Mouse (Mus musculus) frontal cortex, adult 2 months (tissue): ENCODE results near the gene B4galt5. TPM values are rescaled to one million over a fixed set of nuclear protein-coding genes. Genes with fewer than 3 reads are reported as not detected.

Experiments
- DNase-seq, 2 experiments: peaks; one replicate each; pipeline ENCODE4 v3.0.0; 2022; ENCODE audit warnings: low spot score in 1 of 2; ENCODE audit errors: extremely low spot score in 1 of 2
- polyA plus RNA-seq: library from polyadenylated mRNA; depleted of rRNA; stranded (reverse); fragments of >200 nt; gene quantifications from 2 replicates; pipeline ENCODE4 v1.2.3, GENCODE M21; 2012

B4galt5 gene
- polyA plus RNA-seq, 1 experiment = 37.8 TPM

DNA sequence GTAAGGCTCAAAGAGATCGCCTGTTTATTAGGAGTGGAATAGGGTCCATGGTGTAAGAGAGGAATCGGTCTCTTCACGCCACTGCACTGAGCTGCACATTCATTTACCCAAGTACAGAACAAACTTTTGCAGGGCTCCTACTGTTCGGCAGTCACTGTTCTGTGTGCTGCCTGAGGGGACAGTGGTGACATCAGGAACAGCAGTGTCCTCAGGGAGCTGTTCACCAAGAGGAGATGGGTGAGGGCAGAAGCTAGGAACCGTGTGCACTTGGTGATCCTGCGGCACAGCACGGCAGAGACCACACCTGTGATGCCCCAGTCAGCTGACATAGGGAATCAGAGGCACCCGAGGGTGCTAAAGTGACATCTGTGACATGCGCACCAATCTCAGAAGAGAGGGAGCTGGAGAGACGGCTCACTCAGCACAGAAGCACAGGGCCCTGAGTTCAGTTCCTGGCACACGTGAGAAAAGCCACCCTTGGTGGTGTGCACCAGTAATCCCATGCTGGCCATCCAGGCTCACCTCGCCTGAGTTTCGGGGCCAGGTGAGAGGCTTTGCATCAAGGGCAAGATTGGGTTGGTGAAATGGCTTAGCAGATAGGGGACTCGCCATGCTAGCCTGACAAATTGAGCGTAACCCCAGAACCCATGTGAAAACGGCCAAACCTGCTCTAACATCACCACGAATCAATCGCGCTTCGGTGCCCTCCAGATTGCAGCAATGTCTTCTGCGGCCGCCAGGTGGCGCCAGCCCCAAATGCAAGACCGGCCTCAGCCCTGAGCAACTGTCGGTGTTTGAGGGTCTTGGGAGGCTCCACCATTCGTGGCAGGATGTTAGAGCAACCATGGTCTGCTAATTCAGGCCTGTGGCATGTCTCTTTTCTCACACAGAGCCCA is 68.6 kb downstream of the B4galt5 start:
- peak in 1 of 2 experiments; percentile 84 for DNase-seq

DNA sequence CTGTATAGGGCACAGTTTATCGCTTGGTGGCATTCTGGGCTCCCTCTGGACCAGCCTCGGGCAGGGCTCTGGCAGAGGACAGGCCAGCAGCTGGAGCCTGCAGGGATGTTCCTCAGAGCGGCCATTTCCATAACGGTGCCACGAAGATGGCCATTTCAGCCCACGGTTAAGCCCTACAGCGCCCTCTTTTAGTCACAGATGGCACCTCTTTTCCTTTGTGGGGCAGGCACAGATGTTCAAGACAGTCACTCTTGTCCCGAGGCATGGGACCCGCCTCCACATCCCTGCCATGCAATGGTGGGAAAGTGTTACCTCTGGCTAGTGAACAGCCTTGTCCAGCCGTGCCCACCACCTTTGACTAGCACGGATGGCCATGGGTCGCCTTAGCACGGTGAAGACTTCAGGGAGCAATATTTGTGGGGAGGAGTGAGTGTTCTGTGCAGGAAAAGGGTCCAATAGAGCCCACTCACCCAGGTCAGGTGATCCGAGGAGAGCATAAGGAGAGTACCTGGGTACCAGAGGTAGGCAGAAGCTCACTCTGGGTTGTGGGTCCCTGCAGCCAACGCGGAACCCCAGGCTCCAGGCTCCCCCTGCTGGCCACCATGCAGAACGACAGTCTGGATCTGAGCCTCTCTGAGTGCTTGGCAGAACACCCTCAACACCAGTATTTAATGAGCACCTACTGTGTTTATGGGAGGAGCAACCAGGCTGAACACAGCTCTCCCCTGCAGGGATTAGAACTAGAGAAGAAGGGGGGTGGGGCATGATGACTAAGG is 70.0 kb downstream of the B4galt5 start:
- peak in 1 of 2 experiments; percentile 73 for DNase-seq

DNA sequence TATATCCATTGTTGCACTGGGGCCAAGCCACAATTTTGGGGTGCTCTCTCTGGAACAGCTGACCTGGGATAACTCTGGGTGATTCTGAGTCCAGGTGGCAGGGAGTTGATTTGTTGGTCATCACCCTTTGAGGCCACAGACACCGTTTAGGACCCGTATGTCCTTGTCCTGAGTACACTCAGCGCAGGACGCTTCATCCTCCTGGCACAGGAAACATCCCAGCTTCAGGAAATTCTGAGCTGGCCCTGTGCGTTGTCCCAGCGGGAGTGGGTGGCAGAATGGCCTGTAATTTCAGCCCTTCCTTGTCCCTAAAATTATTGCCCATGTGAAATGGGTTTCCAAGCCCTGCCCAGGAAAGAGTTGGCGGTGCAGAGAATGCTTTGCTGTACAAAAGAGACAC is 71.0 kb downstream of the B4galt5 start:
- DNase-seq = no peak

DNA sequence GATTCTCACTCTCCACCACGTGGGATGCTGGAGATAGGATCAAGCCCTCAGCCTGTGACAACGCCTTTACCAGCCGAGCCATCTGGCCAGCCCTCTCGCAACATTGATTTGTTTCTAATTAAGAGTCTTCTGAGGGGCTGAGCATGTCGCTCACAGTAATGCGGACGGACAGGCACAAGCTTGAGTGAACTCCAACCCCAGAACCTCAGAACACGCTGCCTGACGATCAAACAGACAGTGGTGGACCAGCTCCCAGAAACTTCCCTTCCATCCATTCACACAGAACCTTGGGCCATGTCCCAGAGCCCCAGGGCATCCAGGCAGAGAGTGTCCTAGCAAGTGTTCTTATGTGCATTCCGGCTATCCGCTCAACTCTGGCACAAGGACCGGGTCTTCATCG is 72.0 kb downstream of the B4galt5 start:
- no peak for DNase-seq

DNA sequence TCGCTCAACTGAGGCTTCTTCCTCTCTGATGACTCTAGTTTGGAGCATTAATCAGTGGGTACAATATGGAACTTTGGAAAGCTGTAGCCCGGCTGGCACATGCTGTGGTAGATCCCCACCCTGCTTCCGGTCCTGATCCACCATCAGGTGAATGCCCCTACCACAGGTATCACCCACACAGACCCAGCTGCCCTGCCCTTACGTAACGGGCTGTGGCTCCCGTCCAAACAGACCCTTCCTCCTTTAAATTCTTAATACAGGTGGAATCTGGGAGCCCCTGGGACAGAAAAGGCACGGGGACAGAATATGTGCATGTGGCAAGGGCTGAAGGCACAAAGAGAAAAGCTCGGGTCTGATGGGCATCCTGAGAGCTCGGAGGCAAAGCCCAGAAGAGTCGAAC is 73.1 kb downstream of the B4galt5 start:
- DNase-seq = no peak

DNA sequence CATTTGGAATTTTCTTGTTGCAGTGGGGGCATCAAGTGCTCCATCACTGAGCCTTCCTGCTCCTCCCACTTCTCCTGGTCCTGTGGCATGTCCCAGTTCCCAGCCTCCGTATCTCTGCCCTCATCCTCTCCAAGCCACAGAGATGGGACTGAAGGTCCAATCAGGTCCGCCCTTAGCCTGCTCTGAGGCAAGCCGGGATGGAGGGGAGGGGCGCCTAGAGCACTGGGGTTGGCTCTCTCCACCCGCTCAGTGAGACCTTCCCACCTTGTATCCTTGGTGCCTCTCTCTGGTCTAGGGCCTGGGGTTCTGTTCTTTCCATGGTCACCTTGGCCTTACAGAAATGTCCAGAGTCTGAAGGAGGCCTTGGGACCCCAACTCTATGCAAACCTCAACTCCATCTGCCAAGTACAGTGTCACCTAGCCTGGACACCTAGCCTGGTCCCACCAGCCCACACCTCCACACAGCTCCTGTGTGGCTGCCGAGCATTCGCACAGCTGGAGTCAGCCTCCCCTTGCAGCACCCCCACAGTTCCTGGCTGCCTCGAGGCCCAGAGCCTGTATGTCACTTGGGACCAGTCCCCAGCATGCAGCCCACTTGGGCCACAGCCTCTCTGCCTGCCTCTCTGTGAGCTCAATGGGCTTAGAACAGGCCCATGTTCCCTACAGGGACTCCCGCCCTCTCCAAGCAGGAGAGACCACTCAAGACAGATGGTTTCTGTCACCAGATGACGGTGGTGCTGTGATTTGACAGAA is 74.1 kb downstream of the B4galt5 start:
- no peak for DNase-seq

DNA sequence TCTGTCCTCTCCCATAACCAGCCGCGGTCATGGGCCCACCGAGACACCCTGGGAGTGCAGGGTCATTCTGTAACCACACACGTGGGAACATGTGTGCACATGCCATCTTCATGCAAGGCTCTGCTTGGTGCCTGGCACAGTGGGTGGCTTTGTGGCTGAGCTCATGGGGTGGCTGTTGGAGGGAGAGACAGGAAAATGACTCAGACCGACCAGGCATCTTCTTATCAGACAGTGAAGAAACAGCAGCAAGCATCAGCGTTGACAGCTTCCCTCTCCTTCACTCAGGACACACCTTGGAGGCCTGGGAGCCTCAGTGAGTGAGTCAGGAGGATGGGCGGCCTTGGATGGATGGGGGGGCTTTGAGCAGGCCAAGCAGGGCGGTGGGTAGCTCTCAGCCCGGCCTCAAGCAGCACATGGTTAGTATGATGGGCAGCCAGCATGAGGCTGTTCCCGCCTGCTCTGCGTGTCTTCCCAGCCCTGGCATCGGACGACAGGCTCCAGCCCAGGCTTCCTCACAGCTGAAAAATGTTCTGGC is 75.7 kb downstream of the B4galt5 start:
- DNase-seq = no peak

DNA sequence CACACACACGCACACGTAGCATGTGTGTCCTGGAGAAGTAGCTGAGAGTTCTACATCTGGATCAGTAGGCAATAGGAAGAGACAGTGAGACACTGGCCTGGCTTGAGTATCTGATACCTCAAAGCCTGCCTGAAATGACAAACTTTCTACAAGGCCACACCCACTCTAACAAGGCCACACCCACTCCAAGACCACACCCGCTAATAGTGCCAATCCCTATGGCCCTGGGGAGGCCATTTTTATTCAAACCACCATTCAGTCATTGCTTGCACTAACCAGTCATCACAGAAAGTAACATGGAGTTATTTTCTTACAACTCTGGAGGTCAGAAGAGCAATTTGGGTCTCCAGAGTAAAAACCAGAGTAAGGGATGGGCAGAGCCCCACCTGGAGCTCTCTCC is 76.3 kb downstream of the B4galt5 start:
- no peak for DNase-seq

DNA sequence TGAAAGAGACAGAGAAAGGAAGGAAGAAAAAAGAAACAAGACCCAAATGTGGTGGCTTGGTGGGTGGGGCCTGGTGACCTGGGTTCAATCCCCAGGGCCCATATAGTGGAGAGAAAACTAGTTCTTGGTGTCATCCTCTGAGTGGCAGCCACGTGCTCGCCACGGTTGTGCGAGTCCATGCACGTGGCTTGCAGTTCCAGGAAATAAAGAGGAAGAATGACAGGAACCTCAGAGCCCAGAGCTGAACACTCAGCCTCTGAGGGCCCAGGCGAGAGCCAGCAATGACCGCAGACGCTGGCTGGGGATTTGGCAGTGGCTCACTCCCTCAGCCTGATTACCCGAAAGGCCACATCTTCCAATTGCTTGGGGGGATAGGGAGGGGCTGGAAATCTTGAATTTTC is 77.9 kb downstream of the B4galt5 start:
- no peak for DNase-seq

DNA sequence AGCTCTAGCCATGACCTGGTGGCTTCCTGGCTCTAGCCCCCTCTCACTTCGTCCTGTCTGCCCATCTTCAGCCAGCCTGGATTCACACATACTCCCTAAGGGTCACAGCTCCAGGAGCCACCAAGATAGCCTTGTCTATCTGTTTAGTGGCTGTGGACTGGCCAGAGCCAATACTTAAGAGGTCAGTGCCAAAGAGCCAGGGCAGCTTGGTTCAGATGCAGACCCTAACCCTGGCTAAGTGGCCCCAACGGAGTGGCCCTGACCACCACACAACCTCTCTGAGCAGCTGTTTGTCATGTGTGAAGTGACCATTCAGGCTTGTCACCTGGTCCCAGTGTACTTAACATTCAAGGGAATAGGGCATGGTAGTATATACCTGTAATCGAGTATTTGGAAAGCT is 78.5 kb downstream of the B4galt5 start:
- no peak for DNase-seq

DNA sequence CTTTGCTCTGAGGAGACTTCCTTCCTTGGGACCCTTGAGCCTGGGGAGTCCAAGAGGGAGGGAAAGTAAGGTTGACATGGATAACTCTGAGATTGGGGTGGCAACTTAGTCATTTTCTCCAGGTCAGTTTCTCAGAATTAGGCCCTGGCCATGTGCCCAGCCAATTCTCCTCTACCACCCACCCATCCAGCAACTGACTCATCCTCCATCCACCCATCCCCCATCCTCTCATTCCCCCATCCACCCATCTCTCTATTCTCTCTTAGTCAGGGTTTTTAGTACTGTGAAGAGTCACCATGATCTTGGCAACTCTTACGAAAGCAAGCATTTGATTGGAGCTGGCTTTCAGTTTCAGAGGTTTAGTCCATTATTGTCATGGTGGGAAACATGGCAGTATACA is 80.3 kb downstream of the B4galt5 start:
- no peak for DNase-seq

DNA sequence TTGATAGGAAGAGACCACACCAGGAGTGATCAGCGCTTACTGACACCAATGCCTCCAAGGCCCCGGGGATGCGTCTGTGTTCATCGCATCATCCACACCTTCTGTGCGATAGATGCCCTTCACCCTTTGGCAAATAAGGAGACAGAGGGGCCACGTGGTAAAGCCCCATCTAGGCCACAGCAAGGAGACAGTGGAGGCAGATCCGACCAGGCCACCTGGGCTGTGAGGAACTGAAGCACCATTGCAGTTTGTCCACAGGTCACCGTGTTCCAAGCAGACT is 80.6 kb downstream of the B4galt5 start:
- no peak for DNase-seq

DNA sequence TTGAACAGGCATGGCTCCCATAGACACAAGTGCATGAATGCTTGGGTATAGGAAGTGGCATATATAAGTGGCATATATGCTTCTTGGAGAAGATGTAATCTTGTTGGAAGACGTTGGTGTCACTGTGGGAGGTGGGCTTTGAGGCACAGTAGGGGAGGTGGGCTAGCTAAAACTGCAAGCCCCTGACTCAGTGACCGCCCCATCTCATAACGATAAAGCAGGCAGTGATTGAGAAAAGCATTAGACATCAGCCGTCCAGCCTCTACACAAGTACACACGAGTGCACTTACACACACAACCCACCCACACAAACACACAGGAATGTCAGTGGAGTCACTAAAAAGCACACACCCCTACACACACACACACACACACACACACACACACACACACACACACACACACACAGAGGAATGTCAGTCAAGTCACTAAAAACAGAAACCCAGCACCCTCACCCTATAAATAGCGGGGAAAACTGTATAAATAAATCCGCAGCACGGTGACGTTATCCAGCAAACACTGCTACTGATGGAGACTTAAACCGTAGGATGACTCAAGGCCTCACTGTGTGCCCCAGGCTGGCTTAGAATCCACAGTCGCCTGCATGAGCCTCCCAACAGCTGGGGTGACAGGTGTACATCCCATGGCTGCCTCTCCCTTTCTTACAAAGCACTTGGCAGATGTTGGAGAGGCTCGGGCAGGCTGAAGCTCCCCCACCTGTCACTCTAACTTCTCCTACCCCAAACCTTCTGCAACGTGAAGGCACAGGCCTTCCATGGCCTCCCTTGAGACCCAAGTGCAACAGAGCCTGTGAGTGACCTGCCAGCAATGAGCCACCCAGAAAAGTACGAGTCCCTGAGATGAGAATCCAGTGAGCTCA is 81.2 kb downstream of the B4galt5 start:
- peak in 1 of 2 experiments; percentile 43 for DNase-seq

DNA sequence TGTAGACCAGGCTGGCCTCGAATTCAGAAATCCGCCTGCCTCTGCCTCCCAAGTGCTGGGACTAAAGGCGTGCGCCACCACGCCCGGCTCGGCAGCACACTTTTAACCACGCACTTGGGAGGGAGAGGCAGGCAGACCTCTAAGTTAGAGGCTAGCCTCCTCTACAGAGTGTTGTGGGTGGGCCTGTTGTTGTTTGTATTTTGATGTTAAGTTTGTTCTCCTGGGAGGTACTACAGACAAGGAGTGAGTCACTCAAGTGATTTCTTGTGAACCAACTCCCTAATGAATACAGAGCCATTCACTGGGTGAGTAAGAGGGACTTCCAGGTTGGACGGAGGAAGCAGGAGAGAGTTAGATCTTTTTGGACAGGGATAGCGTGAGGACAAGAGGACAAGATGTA is 82.8 kb downstream of the B4galt5 start:
- no peak for DNase-seq

DNA sequence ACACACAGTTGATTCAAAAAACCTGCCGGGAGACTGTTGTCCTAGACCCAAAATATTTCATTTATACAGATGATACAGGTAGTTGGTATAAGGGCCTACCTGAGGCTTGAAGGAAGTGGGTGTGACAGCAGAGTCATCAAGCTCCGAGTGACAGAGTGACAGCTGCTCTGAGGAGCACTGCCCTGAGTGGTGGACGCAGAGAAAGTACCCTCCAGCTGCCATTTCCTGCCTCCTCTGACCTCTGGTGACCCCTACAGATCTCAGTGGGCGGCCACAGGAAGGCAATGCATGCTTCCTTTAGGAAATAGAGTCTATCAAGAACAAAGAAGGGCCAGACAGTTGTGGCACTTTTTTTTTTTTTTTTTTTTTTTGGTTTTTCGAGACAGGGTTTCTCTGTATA is 83.2 kb downstream of the B4galt5 start:
- DNase-seq = no peak

DNA sequence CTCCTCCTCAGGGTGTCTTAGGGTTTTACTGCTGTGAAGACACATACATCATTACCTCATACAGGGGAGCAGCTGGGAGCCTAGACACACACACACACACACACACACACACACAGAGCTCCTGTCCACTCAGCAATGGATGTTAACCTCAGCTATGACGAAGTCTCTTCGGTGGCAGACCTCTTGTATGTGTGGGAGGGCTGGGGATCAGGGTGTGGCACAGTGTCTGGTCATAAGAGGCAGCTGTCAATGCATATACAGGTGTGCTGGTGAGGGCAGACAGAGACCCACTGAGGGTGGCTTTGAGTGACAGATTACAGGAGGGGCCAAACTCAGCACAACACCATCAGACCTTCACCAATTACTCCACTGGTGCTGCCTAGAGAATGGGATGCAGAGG is 84.0 kb downstream of the B4galt5 start:
- DNase-seq = no peak

DNA sequence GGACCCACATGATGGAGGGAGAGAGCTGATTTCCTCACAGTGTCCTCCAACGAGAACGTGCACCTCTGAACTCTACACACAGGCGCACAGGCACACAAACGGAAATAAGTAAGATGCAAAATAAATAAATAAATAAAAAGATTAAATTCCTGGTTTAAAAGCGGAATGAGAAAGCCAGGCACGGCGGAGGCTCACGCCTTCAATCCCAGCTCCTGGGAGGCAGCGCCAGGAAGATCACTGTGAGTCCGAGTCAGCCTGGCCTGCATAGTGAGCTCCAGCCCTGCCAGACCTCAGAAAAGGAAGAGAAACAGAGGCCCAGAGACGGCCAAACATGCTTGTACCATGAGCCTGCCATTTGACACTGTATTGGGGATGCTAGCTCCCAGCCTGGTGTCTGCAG is 85.1 kb downstream of the B4galt5 start:
- DNase-seq = no peak

DNA sequence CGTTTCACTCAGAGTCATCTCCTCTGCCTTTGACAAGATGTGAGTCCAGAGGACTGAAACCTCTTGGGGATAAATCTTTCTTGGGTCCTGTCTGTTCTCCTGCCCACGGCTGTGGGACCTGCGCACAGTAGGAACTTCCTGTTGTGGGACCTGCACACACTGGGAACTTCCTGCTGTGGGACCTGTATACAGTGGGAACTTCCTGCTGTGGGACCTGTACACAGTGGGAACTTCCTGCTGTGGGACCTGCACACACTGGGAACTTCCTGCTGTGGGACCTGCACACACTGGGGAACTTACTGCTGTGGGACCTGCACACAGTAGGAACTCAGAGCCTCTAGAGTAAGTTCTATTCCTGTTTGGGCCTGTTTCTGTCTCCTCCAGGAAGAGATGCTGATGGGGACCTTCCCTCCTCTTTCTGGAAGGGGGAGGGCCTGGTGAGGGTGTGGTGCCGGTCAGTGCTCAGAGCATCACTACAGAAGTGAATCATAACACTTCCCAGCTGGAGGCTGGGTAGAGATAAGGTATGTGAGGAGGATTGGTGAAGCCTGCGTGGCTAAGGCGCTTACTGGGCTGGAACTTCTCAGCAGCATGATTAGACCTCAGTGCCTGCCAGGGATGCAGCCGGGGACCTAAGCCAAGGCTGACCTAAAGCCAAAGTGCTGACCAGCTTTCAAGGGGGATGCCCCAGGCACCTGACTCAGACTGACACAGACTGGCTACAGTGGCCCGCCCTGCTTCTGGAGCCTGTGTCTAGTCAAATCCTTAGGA is 85.8 kb downstream of the B4galt5 start:
- no peak for DNase-seq

DNA sequence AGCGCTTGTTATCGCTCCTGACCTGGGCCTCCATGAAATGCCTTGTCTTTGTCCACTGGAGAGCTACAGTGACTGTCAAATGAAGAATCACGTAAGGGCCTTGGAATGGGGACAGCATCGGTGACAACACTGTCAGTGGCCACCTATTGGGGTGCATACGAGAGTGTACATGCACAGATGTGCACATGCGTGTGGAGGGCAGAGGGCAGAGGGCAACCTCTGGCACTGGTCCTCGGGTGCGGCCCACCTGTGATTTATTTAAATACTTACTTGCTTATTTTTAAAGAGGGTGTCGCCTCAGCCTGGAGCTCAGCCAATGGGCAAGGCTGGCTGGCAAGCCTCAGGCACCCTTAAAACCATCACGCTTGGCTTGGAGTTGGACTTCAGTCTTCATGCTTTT is 86.5 kb downstream of the B4galt5 start:
- no peak for DNase-seq
